Mouse (Mus musculus) liver, embryonic 11.5 days (tissue): Measurements from ENCODE around the gene Slc25a15. TPM values are rescaled to one million over a fixed set of nuclear protein-coding genes. Genes with fewer than 3 reads are reported as not detected.

Source experiments
- ATAC-seq: fragments of 200-750 bp; cut with Nextera tagmentation; replicated peaks from 2 replicates; pipeline ENCODE4 v1.8.0; 2017; ENCODE audit warnings: moderate number of reproducible peaks, mild to moderate bottlenecking, moderate TSS enrichment, moderate library complexity; ENCODE audit not compliant: low FRiP score
- DNase-seq: peaks from one replicate; pipeline ENCODE4 v3.0.0-alpha.2; 2017; ENCODE audit warnings: low spot score
- H3K27ac ChIP-seq: fragments of 300-500 bp; sonication (generic); 2 replicates; pipeline ENCODE4 v1.5.1; 2014; ENCODE audit warnings: mild to moderate bottlenecking, low read depth, low read length, control low read depth
- H3K27me3 ChIP-seq: fragments of 300-500 bp; sonication (generic); replicated peaks from 2 replicates; pipeline ENCODE4 v1.6.1; 2014; ENCODE audit warnings: low read length, mixed read lengths; ENCODE audit not compliant: control insufficient read depth, insufficient read depth
- H3K36me3 ChIP-seq: fragments of 300-500 bp; sonication (generic); 2 replicates; pipeline ENCODE4 v1.6.1; 2014; ENCODE audit warnings: mild to moderate bottlenecking, low read length, moderate library complexity, mixed read lengths; ENCODE audit not compliant: control insufficient read depth, insufficient read depth
- H3K4me1 ChIP-seq: fragments of 300-500 bp; sonication (generic); replicated peaks from 2 replicates; pipeline ENCODE4 v1.6.1; 2014; ENCODE audit warnings: low read length, mixed read lengths; ENCODE audit not compliant: control insufficient read depth, insufficient read depth
- H3K4me2 ChIP-seq: fragments of 300-500 bp; sonication (generic); 2 replicates; pipeline ENCODE4 v1.6.1; 2014; ENCODE audit warnings: mild to moderate bottlenecking, control low read depth, moderate library complexity
- H3K4me3 ChIP-seq: fragments of 300-500 bp; sonication (generic); 2 replicates; pipeline ENCODE4 v1.5.1; 2014; ENCODE audit warnings: low read depth, low read length, control low read depth
- H3K9ac ChIP-seq: fragments of 300-500 bp; sonication (generic); 2 replicates; pipeline ENCODE4 v1.6.1; 2014; ENCODE audit warnings: low read depth, low read length, control low read depth
- H3K9me3 ChIP-seq: fragments of 300-500 bp; sonication (generic); 2 replicates; pipeline ENCODE4 v1.6.1; 2016; ENCODE audit warnings: low read length, inconsistent platforms, mixed read lengths; ENCODE audit not compliant: control insufficient read depth
- WGBS: fragments of 180-500 bp; shearing (Covaris S2); extraction: QIAGEN DNeasy Blood & Tissue Kit; methylation state at CpG from one replicate; pipeline ENCODE4 v1.1.7; 2014; 5-methylcytosine and 5-hydroxymethylcytosine counted together
- polyA plus RNA-seq: library from polyadenylated mRNA; unstranded; fragments of >200 nt; fragmentation: Nextera tagmentation; extraction: Ambion mirVana; gene quantifications from 2 replicates; pipeline ENCODE4 v1.2.1, GENCODE M21; 2014

Gene Slc25a15
- polyA plus RNA-seq, 1 experiment from 2014 or later, result 36.0 TPM

DNA sequence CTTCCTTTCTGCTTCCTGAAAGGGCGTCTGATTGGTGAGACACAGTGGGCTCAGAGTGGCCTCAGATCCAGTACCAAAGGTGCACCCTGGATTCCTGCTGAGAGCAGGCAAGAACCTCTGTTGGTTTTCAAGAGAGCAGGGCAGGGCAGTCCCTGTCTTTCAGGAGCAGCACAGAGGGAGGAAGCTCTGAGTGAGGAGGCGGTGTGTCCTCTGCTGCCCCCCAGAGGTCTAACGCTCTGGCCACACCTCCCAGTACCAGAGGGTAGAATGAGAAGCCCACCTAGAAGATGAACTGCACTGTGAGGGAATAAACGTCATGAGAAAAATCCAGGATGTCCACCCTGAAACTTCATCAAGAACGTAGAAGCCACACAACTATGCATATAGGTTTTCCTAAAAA, 21.5 kb downstream of the Slc25a15 start:
- Histone ChIP-seq H3K27ac (no peak overlapping the region), H3K9me3 (no peaks in the 10 kb centered on the region), H3K9ac (no peak overlapping the region), H3K36me3 (peaks cover 9% of the 10 kb centered on the region), H3K4me3 (no peak overlapping the region), H3K4me2 (no peak overlapping the region), H3K27me3 (no peaks in the 10 kb centered on the region), H3K4me1 (no peaks in the 10 kb centered on the region)
- WGBS, result 52% methylated on average over 5 of the region's 5 CpGs
- ATAC-seq (peak; percentile 81), DNase-seq (peak; percentile 48)

DNA sequence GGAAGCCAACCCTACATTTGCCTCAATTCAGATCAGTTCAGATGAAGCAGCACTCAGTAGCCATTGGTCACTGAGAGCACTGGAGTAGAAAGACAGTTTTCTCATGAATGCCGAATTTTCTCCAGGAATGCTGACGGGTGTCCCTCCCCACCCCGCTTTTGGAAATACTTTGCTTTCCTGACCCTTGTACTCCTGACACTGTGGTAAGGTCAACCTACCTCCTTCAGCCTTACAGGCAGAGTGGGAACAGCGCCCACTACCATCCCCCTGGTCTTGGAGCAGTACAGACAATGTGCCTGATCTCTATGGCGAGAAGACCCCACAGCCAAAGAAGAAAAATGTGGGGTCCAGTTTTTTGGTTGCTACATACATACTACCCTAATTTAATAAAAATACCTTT, 22.1 kb downstream of the Slc25a15 start:
- H3K9me3 ChIP-seq, result no peaks in the 10 kb centered on the region
- H3K4me2 ChIP-seq, result no peak overlapping the region
- WGBS, result 91% methylated on average over 5 of the region's 5 CpGs
- no peaks in the 10 kb centered on the region for H3K27me3 ChIP-seq
- no peak for ATAC-seq
- no peak for DNase-seq
- H3K27ac ChIP-seq, result no peak overlapping the region
- H3K4me3 ChIP-seq, result no peak overlapping the region
- no peak overlapping the region for H3K9ac ChIP-seq
- H3K4me1 ChIP-seq, result no peaks in the 10 kb centered on the region
- H3K36me3 ChIP-seq, result peaks cover 4% of the 10 kb centered on the region; the same call in 1 of the 2 replicates

DNA sequence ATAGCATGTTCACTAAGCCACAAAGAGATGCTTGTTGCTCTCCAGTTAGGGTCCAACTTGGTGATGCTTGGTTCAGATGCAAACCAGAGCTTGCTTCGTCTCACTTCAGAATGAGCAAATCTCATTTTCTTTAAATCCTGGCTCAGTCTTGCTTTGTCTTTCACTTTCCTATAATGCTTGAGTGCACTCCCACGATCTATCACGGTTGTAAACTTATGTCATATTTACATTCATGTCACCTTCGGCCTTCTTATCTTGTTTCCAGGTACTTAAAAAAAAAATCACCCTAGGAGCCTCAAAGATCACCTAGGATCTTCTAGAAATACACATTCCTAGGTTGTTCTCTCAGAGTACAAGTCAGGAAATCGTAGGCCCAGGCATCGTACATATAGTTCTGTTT, 38.5 kb downstream of the Slc25a15 start:
- DNase-seq (no peak), ATAC-seq (no peak)
- Histone ChIP-seq H3K4me1 (no peaks in the 10 kb centered on the region), H3K9ac (no peak overlapping the region), H3K4me2 (no peak overlapping the region), H3K4me3 (no peak overlapping the region), H3K27me3 (no peaks in the 10 kb centered on the region), H3K27ac (no peak overlapping the region), H3K9me3 (no peaks in the 10 kb centered on the region), H3K36me3 (no peaks in the 10 kb centered on the region)
- WGBS, result 82% methylated on average over 6 of the region's 6 CpGs

DNA sequence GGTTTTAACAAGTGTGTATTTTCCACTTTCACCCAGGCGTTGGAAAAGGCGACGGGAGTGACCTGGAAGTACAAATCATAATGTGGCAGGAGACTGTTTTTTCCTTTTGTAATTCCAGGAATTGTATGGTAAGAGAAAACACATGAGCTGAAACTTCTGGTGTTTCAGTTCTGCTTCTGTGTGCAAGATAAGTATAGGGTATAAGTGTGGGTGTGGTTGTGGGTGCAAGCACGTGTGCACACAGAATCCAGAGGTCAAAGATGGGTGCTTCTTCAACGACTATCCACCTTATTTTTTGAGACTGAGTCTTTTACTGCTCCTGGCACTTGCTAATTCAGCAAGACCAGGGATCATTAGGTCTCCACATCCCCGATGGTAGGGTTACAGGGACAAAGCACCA, 39.0 kb downstream of the Slc25a15 start:
- H3K9ac ChIP-seq, result no peak overlapping the region
- WGBS, result 85% methylated on average over 6 of the region's 6 CpGs
- H3K4me2 ChIP-seq, result no peak overlapping the region
- no peaks in the 10 kb centered on the region for H3K4me1 ChIP-seq
- no peaks in the 10 kb centered on the region for H3K27me3 ChIP-seq
- ATAC-seq, result no peak
- H3K27ac ChIP-seq, result no peak overlapping the region
- no peak for DNase-seq
- no peaks in the 10 kb centered on the region for H3K36me3 ChIP-seq
- H3K4me3 ChIP-seq, result no peak overlapping the region
- H3K9me3 ChIP-seq, result no peaks in the 10 kb centered on the region

DNA sequence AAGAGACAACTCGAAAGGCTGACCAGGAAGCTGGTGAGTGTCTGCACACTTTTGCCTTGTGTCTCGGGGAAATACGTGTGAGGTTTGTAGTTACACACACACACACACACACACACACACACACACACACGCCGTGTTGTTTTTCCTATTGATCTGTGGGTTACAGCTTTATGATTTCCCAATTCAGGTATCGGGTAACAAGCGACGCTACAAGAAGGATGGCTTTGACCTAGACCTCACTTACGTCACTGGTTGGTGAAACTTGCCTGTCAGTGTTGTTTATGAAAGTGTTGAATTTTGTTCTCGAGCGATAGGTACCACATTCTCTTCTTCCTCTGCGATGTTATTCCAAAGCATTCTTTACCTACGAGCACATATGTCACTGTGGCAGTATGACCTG, 63.0 kb downstream of the Slc25a15 start:
- Histone ChIP-seq H3K27ac (no peak overlapping the region), H3K4me2 (no peak overlapping the region), H3K9me3 (no peaks in the 10 kb centered on the region), H3K36me3 (no peaks in the 10 kb centered on the region), H3K4me1 (no peaks in the 10 kb centered on the region), H3K9ac (no peak overlapping the region), H3K27me3 (no peaks in the 10 kb centered on the region), H3K4me3 (no peak overlapping the region)
- no peak for ATAC-seq
- WGBS, result 78% methylated on average over 13 of the region's 13 CpGs
- DNase-seq, result no peak

Other genes with a start within 250 kb of the Slc25a15 start
- 3.4 and 3.9 TPM in 2 replicates for gene Nek3, start 232.2 kb downstream of the Slc25a15 start, polyA plus RNA-seq
- gene Ckap2, start 212.8 kb downstream of the Slc25a15 start, polyA plus RNA-seq, result 42.8 and 48.4 TPM in 2 replicates
- gene Vps36, start 205.8 kb downstream of the Slc25a15 start, polyA plus RNA-seq, result 27.8 and 29.1 TPM in 2 replicates
- gene Thsd1, start 171.3 kb downstream of the Slc25a15 start, polyA plus RNA-seq, result 5.6 TPM in 2 replicates
- gene Tpte, start 115.2 kb downstream of the Slc25a15 start, polyA plus RNA-seq, result not detected in 2 replicates
- gene Mrps31, start 12.8 kb upstream of the Slc25a15 start, polyA plus RNA-seq, result 44.0 and 46.8 TPM in 2 replicates